In genomic region chr11:78596750-78597149, GRCm38 (mm10) we compare ENCODE assay signal across 17 mouse cellular contexts. TPM values are rescaled to one million over a fixed set of nuclear protein-coding genes. Genes with fewer than 3 reads are reported as not detected.
A peak's percentile ranks its signal among the peaks of the same experiment; 100 is the strongest.
DNase-seq lines count a peak whose midpoint lies in the region; ATAC-seq and TF ChIP-seq lines count a peak whose summit lies in the region.
"Had no signal": no experiment of that assay in that cellular context is flagged by ENCODE, and none has a peak within 500 bp of the region (broad histone marks: within the 10 kb centered on the region; RNA-seq: fewer than 3 reads in every experiment).

No protein-coding gene starts in this region.

- TF ChIP-seq CTCF in MEL (IDR thresholded peaks at IDR 0.05 in 2 of 3, conservative IDR thresholded peaks at IDR 0.05 in 1 of 3; ENCODE audit: control insufficient read depth in 1 of 3, insufficient read depth in 1 of 3, low read depth in 2 of 3, low read length in 3 of 3, poor library complexity in 1 of 3, severe bottlenecking in 1 of 3) = no peak
- no peak for TF ChIP-seq CTCF in gastrocnemius, adult 2 months (IDR thresholded peaks at IDR 0.05)

- no peak overlapping the region for H3K4me2 ChIP-seq in hindbrain, embryonic 11.5 days (replicated peaks; ENCODE audit: low read depth, low read length)
- no peak overlapping the region for H3K4me2 ChIP-seq in limb, embryonic 12.5 days
- H3K4me2 ChIP-seq: heart, embryonic 11.5 days; kidney, embryonic 15.5 days; neural tube, embryonic 12.5 days; stomach, embryonic 15.5 days had no signal

- no peak overlapping the region for H3K9ac ChIP-seq in hindbrain, embryonic 11.5 days (ENCODE audit: low read depth, low read length)
- H3K9ac ChIP-seq in MEL (ENCODE audit: control insufficient read depth, low read depth, low read length, poor library complexity, severe bottlenecking) = no peak overlapping the region
- H3K9ac ChIP-seq in limb, embryonic 12.5 days (replicated peaks) = no peak overlapping the region
- H3K9ac ChIP-seq: kidney, embryonic 15.5 days; neural tube, embryonic 12.5 days; stomach, embryonic 15.5 days had no signal

- TF ChIP-seq RAD21 in MEL (IDR thresholded peaks at IDR 0.05; ENCODE audit: low read depth, low read length) = no peak

- intact Hi-C loops in gastrocnemius, adult 2 months (cut with DNase I) = no loop called here

- H3K27me3 ChIP-seq in hindbrain, embryonic 11.5 days (ENCODE audit: control insufficient read depth, insufficient read depth, low read length) = no peaks in the 10 kb centered on the region
- no peaks in the 10 kb centered on the region for H3K27me3 ChIP-seq in hindbrain, embryonic 10.5 days (ENCODE audit: insufficient read depth, poor library complexity, severe bottlenecking)
- no peaks in the 10 kb centered on the region for H3K27me3 ChIP-seq in MEL (ENCODE audit: control insufficient read depth in 1 of 2, insufficient read depth in 2 of 2, low read length in 2 of 2)
- no peaks in the 10 kb centered on the region for H3K27me3 ChIP-seq in limb, embryonic 12.5 days
- H3K27me3 ChIP-seq: kidney, embryonic 15.5 days; megakaryocyte, embryonic 14.5 days; neural tube, embryonic 12.5 days; stomach, embryonic 15.5 days had no signal

- TF ChIP-seq POLR2A in MEL (IDR thresholded peaks at IDR 0.05; ENCODE audit: control insufficient read depth in 1 of 2, insufficient read depth in 1 of 2, low read depth in 1 of 2, low read length in 2 of 2, poor library complexity in 1 of 2) = no peak

- ATAC-seq in hindbrain, embryonic 11.5 days (ENCODE audit: low FRiP score) = no peak
- ATAC-seq in limb, embryonic 12.5 days (ENCODE audit: insufficient number of reproducible peaks, insufficient read depth, low FRiP score, low TSS enrichment, low read depth) = 0 out of 2 replicates have a peak, but pooled peaks have one; percentile 52
- no peak for ATAC-seq in erythroid progenitor cell, adult 5-6 weeks (replicated peaks; ENCODE audit: low FRiP score, poor library complexity, severe bottlenecking)

- no peaks in the 10 kb centered on the region for H3K4me1 ChIP-seq in hindbrain, embryonic 11.5 days (replicated peaks; ENCODE audit: control insufficient read depth, insufficient read depth, low read length)
- H3K4me1 ChIP-seq in hindbrain, embryonic 10.5 days (replicated peaks) = no peaks in the 10 kb centered on the region
- peaks cover 39 to 41% of the 10 kb centered on the region in 2 experiments for H3K4me1 ChIP-seq in MEL (ENCODE audit: control insufficient read depth in 1 of 2, insufficient read depth in 2 of 2, low read length in 2 of 2)
- peaks cover 30% of the 10 kb centered on the region for H3K4me1 ChIP-seq in limb, embryonic 12.5 days (replicated peaks)
- H3K4me1 ChIP-seq: kidney, embryonic 15.5 days; neural tube, embryonic 12.5 days; stomach, embryonic 15.5 days had no signal

- DNase-seq in hindbrain, embryonic 11.5 days (ENCODE audit: low spot score) = peak; percentile 16
- DNase-seq in hindbrain, embryonic 10.5 days (ENCODE audit: low spot score) = no peak
- no peak for DNase-seq in MEL (ENCODE audit: low read depth, low spot score)
- peak; percentile 67 for DNase-seq in embryo, embryonic 11 days
- DNase-seq in cerebellum, postnatal 36 days = no peak
- no peak for DNase-seq in gastrocnemius, adult 2 months
- DNase-seq: B cell, adult 2 months; cerebellum, postnatal 10 days; gastrocnemius, postnatal 10 days; thymus, postnatal 4 days had no signal

- no peaks in the 10 kb centered on the region for H3K9me3 ChIP-seq in hindbrain, embryonic 11.5 days (ENCODE audit: control insufficient read depth, low read length)
- no peaks in the 10 kb centered on the region for H3K9me3 ChIP-seq in hindbrain, embryonic 10.5 days
- no peaks in the 10 kb centered on the region for H3K9me3 ChIP-seq in MEL (replicated peaks; ENCODE audit: insufficient read depth, low read length)
- no peaks in the 10 kb centered on the region for H3K9me3 ChIP-seq in limb, embryonic 12.5 days
- H3K9me3 ChIP-seq: kidney, embryonic 15.5 days; megakaryocyte, embryonic 14.5 days; neural tube, embryonic 12.5 days; stomach, embryonic 15.5 days had no signal

- no peak overlapping the region for H3K4me3 ChIP-seq in hindbrain, embryonic 11.5 days (ENCODE audit: low read depth, low read length)
- H3K4me3 ChIP-seq in hindbrain, embryonic 10.5 days = no peak overlapping the region
- H3K4me3 ChIP-seq in MEL (ENCODE audit: control insufficient read depth in 1 of 2, insufficient read depth in 1 of 2, low read depth in 2 of 2, low read length in 2 of 2) = no peak overlapping the region
- no peak overlapping the region for H3K4me3 ChIP-seq in limb, embryonic 12.5 days (replicated peaks)
- H3K4me3 ChIP-seq in gastrocnemius, adult 2 months = no peak overlapping the region
- H3K4me3 ChIP-seq: kidney, embryonic 15.5 days; megakaryocyte, embryonic 14.5 days; neural tube, embryonic 12.5 days; stomach, embryonic 15.5 days had no signal

- TF ChIP-seq EP300 in MEL (IDR thresholded peaks at IDR 0.05; ENCODE audit: low read depth in 1 of 2, low read length in 2 of 2) = no peak; a peak in 1 of 4 replicates

- no peak overlapping the region for H3K27ac ChIP-seq in hindbrain, embryonic 11.5 days (ENCODE audit: low read depth, low read length)
- H3K27ac ChIP-seq in hindbrain, embryonic 10.5 days = no peak overlapping the region
- no peak overlapping the region for H3K27ac ChIP-seq in MEL (ENCODE audit: control insufficient read depth, low read depth, low read length)
- H3K27ac ChIP-seq in limb, embryonic 12.5 days = 0 out of 2 replicates have a peak overlapping the region, but pooled peaks have one; percentile 7
- no peak overlapping the region for H3K27ac ChIP-seq in gastrocnemius, adult 2 months
- H3K27ac ChIP-seq: kidney, embryonic 15.5 days; neural tube, embryonic 12.5 days; stomach, embryonic 15.5 days had no signal

- H3K79me2 ChIP-seq in MEL (ENCODE audit: control insufficient read depth, insufficient read depth, low read length, poor library complexity) = no peaks in the 10 kb centered on the region

- H3K36me3 ChIP-seq in hindbrain, embryonic 11.5 days (ENCODE audit: control insufficient read depth, insufficient read depth, low read length) = no peaks in the 10 kb centered on the region
- peaks cover 18% of the 10 kb centered on the region; the same call in 1 of the 2 replicates for H3K36me3 ChIP-seq in hindbrain, embryonic 10.5 days
- peaks cover 0 to 45% of the 10 kb centered on the region in 2 experiments; a peak in 2 of 4 replicates for H3K36me3 ChIP-seq in MEL (ENCODE audit: control insufficient read depth in 1 of 2, insufficient read depth in 2 of 2, low read length in 2 of 2)
- H3K36me3 ChIP-seq in limb, embryonic 12.5 days = peaks cover 9% of the 10 kb centered on the region; the same call in 1 of the 2 replicates
- H3K36me3 ChIP-seq: neural tube, embryonic 12.5 days; stomach, embryonic 15.5 days had no signal

TF ChIP-seq in MEL, 35 proteins besides CTCF, POLR2A, EP300 and RAD21:
- no peak for TF ChIP-seq ELF1 (IDR thresholded peaks at IDR 0.05; ENCODE audit: low read depth, low read length)
- TF ChIP-seq GATA1 (IDR thresholded peaks at IDR 0.05; ENCODE audit: low read depth, low read length) = no peak
- no peak for TF ChIP-seq HCFC1 (IDR thresholded peaks at IDR 0.05; ENCODE audit: low read depth, low read length)
- no peak for TF ChIP-seq SMC3 (IDR thresholded peaks at IDR 0.05; ENCODE audit: low read depth, low read length)
- no peak for TF ChIP-seq UBTF (IDR thresholded peaks at IDR 0.05; ENCODE audit: borderline replicate concordance, insufficient read depth, low read depth, low read length)
- no peak for TF ChIP-seq NRF1 (IDR thresholded peaks at IDR 0.05; ENCODE audit: insufficient read depth, low read depth, low read length, poor library complexity, severe bottlenecking)
- TF ChIP-seq USF1 (IDR thresholded peaks at IDR 0.05; ENCODE audit: low read depth, low read length) = no peak
- TF ChIP-seq CHD2 (IDR thresholded peaks at IDR 0.05; ENCODE audit: low read length) = no peak
- no peak for TF ChIP-seq MYC (IDR thresholded peaks at IDR 0.05; ENCODE audit: low read depth, low read length)
- TF ChIP-seq CHD1 (IDR thresholded peaks at IDR 0.05; ENCODE audit: low read depth, low read length) = 0 out of 2 replicates have a peak, but pooled peaks have one; percentile 72
- no peak for TF ChIP-seq MEF2A (IDR thresholded peaks at IDR 0.05; ENCODE audit: extremely low read depth, insufficient replicate concordance, low read depth, low read length, poor library complexity, severe bottlenecking)
- TF ChIP-seq RCOR1 (IDR thresholded peaks at IDR 0.05; ENCODE audit: low read depth, low read length) = 0 out of 2 replicates have a peak, but pooled peaks have one; percentile 2

RNA-seq across cellular contexts. Expression of gene Tmem97, which starts 46.2 kb away (rescaled TPM):
- 72.0 and 73.8 TPM in 2 replicates for polyA plus RNA-seq in hindbrain, embryonic 11.5 days (2014; fragmentation: Nextera tagmentation; extraction: Ambion mirVana)
- polyA plus RNA-seq in hindbrain, embryonic 10.5 days (2016; fragmentation: Nextera tagmentation; extraction: Ambion mirVana) = 86.5 and 94.5 TPM in 2 replicates
- total RNA-seq in MEL (2012; rRNA removed) = 204 and 207 TPM in 2 replicates
- polyA plus RNA-seq in MEL (2012; ENCODE audit: insufficient read depth in 1 of 2, insufficient read length in 2 of 2, low read depth in 1 of 2, low replicate concordance in 2 of 2, missing spikeins in 1 of 2) = 100 to 1,000 TPM; 166 to 215 TPM
- 63.3 and 63.9 TPM in 2 replicates for polyA plus RNA-seq in limb, embryonic 12.5 days (2016; fragmentation: Nextera tagmentation; extraction: Ambion mirVana)
- 22.2 and 26.7 TPM in 2 replicates for total RNA-seq in erythroid progenitor cell, adult 5-6 weeks (2015; ENCODE audit: low replicate concordance)
- 6.0 and 14.0 TPM in 2 replicates for total RNA-seq in erythroid progenitor cell, adult 5-6 weeks (2017; ENCODE audit: low replicate concordance)
- 1 to 10 TPM; 2.3 to 2.5 TPM for total RNA-seq in gastrocnemius, adult 2 months (2021)

Comparison
In these comparisons a context has a peak if more than half of its experiments do, and no peak if none do; other contexts are left out.
1. DNase-seq: peak in hindbrain, embryonic 11.5 days (single experiment) and embryo, embryonic 11 days (single experiment); none in hindbrain, embryonic 10.5 days (single experiment), MEL (single experiment), cerebellum, postnatal 36 days (0 of 2) and gastrocnemius, adult 2 months (single experiment).